Mouse (Mus musculus): ENCODE data around the gene Ypel1. TPM values are rescaled to one million over a fixed set of nuclear protein-coding genes. Genes with fewer than 3 reads are reported as not detected.

The Ypel1 gene
- 0.42 and 0.46 TPM in 2 replicates for total RNA-seq (2012; rRNA removed)
- 1 to 10 TPM in 1 of 2 experiments, not detected in 1; 1.1 TPM for polyA plus RNA-seq (2012; ENCODE audit: insufficient read depth in 1 of 2, insufficient read length in 2 of 2, low read depth in 1 of 2, low replicate concordance in 2 of 2, missing spikeins in 1 of 2)

GRCm38 (mm10) chr16:17069511-17070443, at the start of gene Ypel1:
Gene Ypel1, plus strand, starts transcription at chr16:17069696.
- peaks cover 0 to 13% of the 10 kb centered on the region in 2 experiments; a peak in 2 of 4 replicates for H3K36me3 ChIP-seq (ENCODE audit: control insufficient read depth in 1 of 2, insufficient read depth in 2 of 2, low read length in 2 of 2)
- H3K9ac ChIP-seq (ENCODE audit: control insufficient read depth, low read depth, low read length, poor library complexity, severe bottlenecking) = peak within 1 kb of the TSS; percentile 61
- H3K4me3 ChIP-seq (ENCODE audit: control insufficient read depth in 1 of 2, insufficient read depth in 1 of 2, low read depth in 2 of 2, low read length in 2 of 2) = peak within 1 kb of the TSS; percentile 71 to 79
- no peaks in the 10 kb centered on the region; a peak in 1 of 4 replicates for H3K27me3 ChIP-seq (ENCODE audit: control insufficient read depth in 1 of 2, insufficient read depth in 2 of 2, low read length in 2 of 2)
- no peak within 1 kb of the TSS for H3K27ac ChIP-seq (ENCODE audit: control insufficient read depth, low read depth, low read length)
- no peaks in the 10 kb centered on the region for H3K9me3 ChIP-seq (replicated peaks; ENCODE audit: insufficient read depth, low read length)
- H3K79me2 ChIP-seq (ENCODE audit: control insufficient read depth, insufficient read depth, low read length, poor library complexity) = no peaks in the 10 kb centered on the region
- TF ChIP-seq ZNF384 (IDR thresholded peaks at IDR 0.05; ENCODE audit: low read depth, low read length) (peak; percentile 62), ELF1 (IDR thresholded peaks at IDR 0.05; ENCODE audit: low read depth, low read length) (no peak), NRF1 (IDR thresholded peaks at IDR 0.05; ENCODE audit: insufficient read depth, low read depth, low read length, poor library complexity, severe bottlenecking) (no peak), POLR2A (IDR thresholded peaks at IDR 0.05; ENCODE audit: control insufficient read depth in 1 of 2, insufficient read depth in 1 of 2, low read depth in 1 of 2, low read length in 2 of 2, poor library complexity in 1 of 2) (peak in 1 of 2 experiments; percentile 34; a peak in 1 of 4 replicates), MXI1 (IDR thresholded peaks at IDR 0.05; ENCODE audit: low read depth, low read length) (peak; percentile 70), SIN3A (IDR thresholded peaks at IDR 0.05; ENCODE audit: low read length) (peak; percentile 58; the same call in 1 of the 2 replicates), RAD21 (IDR thresholded peaks at IDR 0.05; ENCODE audit: low read depth, low read length) (peak; percentile 48), MYC (IDR thresholded peaks at IDR 0.05; ENCODE audit: low read depth, low read length) (peak; percentile 37; the same call in 1 of the 2 replicates), CTCF (IDR thresholded peaks at IDR 0.05 in 2 of 3, conservative IDR thresholded peaks at IDR 0.05 in 1 of 3; ENCODE audit: control insufficient read depth in 1 of 3, insufficient read depth in 1 of 3, low read depth in 2 of 3, low read length in 3 of 3, poor library complexity in 1 of 3, severe bottlenecking in 1 of 3) (peak in 2 of 3 experiments; percentile 28 to 70; a peak in 3 of 6 replicates), SMC3 (IDR thresholded peaks at IDR 0.05; ENCODE audit: low read depth, low read length) (peak; percentile 60), BHLHE40 (IDR thresholded peaks at IDR 0.05; ENCODE audit: borderline replicate concordance, low read depth, low read length) (peak; percentile 35; the same call in 1 of the 2 replicates), MAFK (IDR thresholded peaks at IDR 0.05; ENCODE audit: borderline replicate concordance, low read depth, low read length) (no peak), MAX (IDR thresholded peaks at IDR 0.05; ENCODE audit: low read length) (no peak), ZC3H11A (IDR thresholded peaks at IDR 0.05; ENCODE audit: low read depth, low read length) (peak; percentile 44; the same call in 1 of the 2 replicates)
- H3K4me1 ChIP-seq (ENCODE audit: control insufficient read depth in 1 of 2, insufficient read depth in 2 of 2, low read length in 2 of 2) = peaks cover 2 to 12% of the 10 kb centered on the region in 2 experiments; a peak in 2 of 4 replicates
- DNase-seq (ENCODE audit: low read depth, low spot score) = peak; percentile 67

- Histone ChIP-seq H3K4me1 (ENCODE audit: control insufficient read depth in 1 of 2, insufficient read depth in 2 of 2, low read length in 2 of 2) (no peaks in the 10 kb centered on the region), H3K79me2 (ENCODE audit: control insufficient read depth, insufficient read depth, low read length, poor library complexity) (no peaks in the 10 kb centered on the region), H3K27ac (ENCODE audit: control insufficient read depth, low read depth, low read length) (no peak overlapping the region), H3K36me3 (ENCODE audit: control insufficient read depth in 1 of 2, insufficient read depth in 2 of 2, low read length in 2 of 2) (peaks cover 0 to 53% of the 10 kb centered on the region in 2 experiments; a peak in 2 of 4 replicates), H3K9me3 (replicated peaks; ENCODE audit: insufficient read depth, low read length) (no peaks in the 10 kb centered on the region), H3K4me3 (ENCODE audit: control insufficient read depth in 1 of 2, insufficient read depth in 1 of 2, low read depth in 2 of 2, low read length in 2 of 2) (no peak overlapping the region), H3K27me3 (ENCODE audit: control insufficient read depth in 1 of 2, insufficient read depth in 2 of 2, low read length in 2 of 2) (no peaks in the 10 kb centered on the region), H3K9ac (ENCODE audit: control insufficient read depth, low read depth, low read length, poor library complexity, severe bottlenecking) (no peak overlapping the region)
- no peak for TF ChIP-seq MXI1 (IDR thresholded peaks at IDR 0.05; ENCODE audit: low read depth, low read length)
- TF ChIP-seq MAZ (IDR thresholded peaks at IDR 0.05; ENCODE audit: low read depth, low read length) = no peak
- no peak for TF ChIP-seq ZKSCAN1 (IDR thresholded peaks at IDR 0.05; ENCODE audit: low read depth, low read length)
- no peak for TF ChIP-seq KAT2A (conservative IDR thresholded peaks at IDR 0.05; ENCODE audit: low read depth, low read length)
- TF ChIP-seq MYB (IDR thresholded peaks at IDR 0.05; ENCODE audit: low read depth, low read length) = no peak
- no peak for TF ChIP-seq POLR2A (IDR thresholded peaks at IDR 0.05; ENCODE audit: control insufficient read depth in 1 of 2, insufficient read depth in 1 of 2, low read depth in 1 of 2, low read length in 2 of 2, poor library complexity in 1 of 2)
- TF ChIP-seq TCF12 (IDR thresholded peaks at IDR 0.05; ENCODE audit: low read depth, low read length) = no peak
- TF ChIP-seq E2F4 (IDR thresholded peaks at IDR 0.05; ENCODE audit: borderline replicate concordance, low read depth, low read length) = no peak
- TF ChIP-seq POLR2AphosphoS5 (IDR thresholded peaks at IDR 0.05; ENCODE audit: borderline replicate concordance, low read depth, low read length) = no peak
- TF ChIP-seq NRF1 (IDR thresholded peaks at IDR 0.05; ENCODE audit: insufficient read depth, low read depth, low read length, poor library complexity, severe bottlenecking) = no peak
- TF ChIP-seq USF2 (IDR thresholded peaks at IDR 0.05; ENCODE audit: borderline replicate concordance in 1 of 2, insufficient read depth in 1 of 2, low read depth in 1 of 2, low read length in 2 of 2) = no peak
- no peak for TF ChIP-seq SIN3A (IDR thresholded peaks at IDR 0.05; ENCODE audit: low read length)
- no peak for TF ChIP-seq ZNF384 (IDR thresholded peaks at IDR 0.05; ENCODE audit: low read depth, low read length)
- no peak for TF ChIP-seq RCOR1 (IDR thresholded peaks at IDR 0.05; ENCODE audit: low read depth, low read length)
- no peak for DNase-seq (ENCODE audit: low read depth, low spot score)
These were observed 44.9 kb upstream of the Ypel1 start for GRCm38 (mm10) chr16:17024469-17025148.

Measured in MEL (cell line).